Mouse (Mus musculus) limb, embryonic 11.5 days (tissue): Measurements from ENCODE around the gene Gm3696. TPM values are rescaled to one million over a fixed set of nuclear protein-coding genes. Genes with fewer than 3 reads are reported as not detected.
A peak's percentile ranks its signal among the peaks of the same experiment; 100 is the strongest.
"Not testable (repeated sequence)": the region's sequence is repeated elsewhere in the genome, so short reads cannot be mapped to it uniquely, and the experiment has no call there.

Experiments used
- ATAC-seq: fragments of 200-750 bp; cut with Nextera tagmentation; 2 replicates; pipeline ENCODE4 v1.8.0; 2017; ENCODE audit warnings: low read depth; ENCODE audit not compliant: insufficient number of reproducible peaks, low FRiP score, low TSS enrichment
- DNase-seq: peaks from one replicate; pipeline ENCODE4 v3.0.0-alpha.2; 2015; ENCODE audit warnings: low spot score
- H3K27ac ChIP-seq: fragments of 300-500 bp; sonication (generic); replicated peaks from 2 replicates; pipeline ENCODE4 v1.5.1; 2014; ENCODE audit warnings: low read depth, mild to moderate bottlenecking, low read length
- H3K27me3 ChIP-seq: fragments of 300-500 bp; sonication (generic); 2 replicates; pipeline ENCODE4 v1.6.1; 2014; ENCODE audit warnings: mild to moderate bottlenecking, low read length, mixed read lengths; ENCODE audit not compliant: control insufficient read depth, insufficient read depth
- H3K36me3 ChIP-seq: fragments of 300-500 bp; sonication (generic); 2 replicates; pipeline ENCODE4 v1.6.1; 2014; ENCODE audit warnings: mild to moderate bottlenecking, low read length, moderate library complexity, mixed read lengths; ENCODE audit not compliant: control insufficient read depth, insufficient read depth
- H3K4me1 ChIP-seq: fragments of 300-500 bp; sonication (generic); 2 replicates; pipeline ENCODE4 v1.6.1; 2014; ENCODE audit warnings: low read length, mixed read lengths; ENCODE audit not compliant: control insufficient read depth, insufficient read depth
- H3K4me2 ChIP-seq: fragments of 300-500 bp; sonication (generic); 2 replicates; pipeline ENCODE4 v1.6.1; 2014; ENCODE audit warnings: low read depth, mild to moderate bottlenecking, moderate library complexity; ENCODE audit not compliant: severe bottlenecking
- H3K4me3 ChIP-seq: fragments of 300-500 bp; sonication (generic); 2 replicates; pipeline ENCODE4 v1.5.1; 2014; ENCODE audit warnings: low read depth, low read length
- H3K9ac ChIP-seq: fragments of 300-500 bp; sonication (generic); 2 replicates; pipeline ENCODE4 v1.6.1; 2014; ENCODE audit warnings: mild to moderate bottlenecking, low read length
- H3K9me3 ChIP-seq: fragments of 300-500 bp; sonication (generic); 2 replicates; pipeline ENCODE4 v1.6.1; 2016; ENCODE audit warnings: low read length; ENCODE audit not compliant: control insufficient read depth
- WGBS: fragments of 180-500 bp; shearing (Covaris S2); extraction: QIAGEN DNeasy Blood & Tissue Kit; methylation state at CpG from one replicate; pipeline ENCODE4 v1.1.7; 2014; 5-methylcytosine and 5-hydroxymethylcytosine counted together
- polyA plus RNA-seq: library from polyadenylated mRNA; unstranded; fragments of >200 nt; fragmentation: Nextera tagmentation; extraction: Ambion mirVana; gene quantifications from 2 replicates; pipeline ENCODE4 v1.2.1, GENCODE M21; 2014

Gene Gm3696
- polyA plus RNA-seq: 1.8 and 2.2 TPM in 2 replicates

DNA sequence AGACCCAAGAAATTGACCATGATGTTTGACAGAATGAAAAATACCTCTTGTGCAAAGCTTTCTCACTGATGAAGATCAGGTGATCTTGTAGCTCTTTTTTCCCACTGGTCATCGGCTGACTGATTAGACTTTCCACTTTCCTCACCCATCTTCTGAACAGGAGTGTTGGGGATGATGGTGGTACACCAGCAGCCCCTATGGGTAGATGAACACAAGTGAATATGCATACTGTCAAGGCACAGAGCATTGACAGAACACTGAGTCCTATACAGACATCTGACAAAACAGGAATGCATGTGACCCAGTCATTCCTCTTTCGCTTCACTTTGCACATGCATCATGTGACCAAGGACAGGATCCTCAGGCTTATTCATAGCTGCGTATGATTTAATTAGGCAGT, at the start of gene Gm3696:
Gm3696 (minus strand) TSS at position 101 of the 400 bp plus-strand sequence.
- not testable (repeated sequence) for DNase-seq, H3K36me3 ChIP-seq, H3K4me1 ChIP-seq, H3K4me3 ChIP-seq, H3K9ac ChIP-seq, ATAC-seq, H3K9me3 ChIP-seq, H3K27me3 ChIP-seq, H3K27ac ChIP-seq, H3K4me2 ChIP-seq
- 83% methylated on average over 1 of the region's 3 CpGs for WGBS

DNA sequence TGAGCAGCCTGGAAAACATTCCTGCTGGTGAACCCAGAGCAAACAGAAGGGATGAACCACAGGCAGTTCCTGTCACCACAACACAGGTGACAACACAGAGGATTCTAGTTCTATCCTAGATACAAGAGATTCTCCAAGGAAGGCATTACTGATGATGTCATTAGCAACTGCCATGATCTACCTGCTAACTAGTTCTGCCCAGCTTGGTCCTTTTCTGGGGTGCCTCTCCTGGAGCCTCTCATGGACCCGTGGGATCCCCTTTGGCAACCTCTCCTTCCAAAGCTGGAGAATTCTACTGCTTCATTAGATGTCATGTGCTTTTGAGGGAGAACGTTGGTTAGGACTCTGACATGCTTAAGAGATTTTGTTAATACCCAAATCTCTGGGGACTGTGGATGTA, 24.9 kb upstream of the Gm3696 start, which contains the start of gene Gm6676:
Gm6676 (minus strand) TSS at position 101 of the 400 bp plus-strand sequence.
- DNase-seq, ATAC-seq, H3K36me3 ChIP-seq, H3K9ac ChIP-seq, H3K4me3 ChIP-seq, H3K27ac ChIP-seq, H3K4me1 ChIP-seq, H3K4me2 ChIP-seq, H3K9me3 ChIP-seq, H3K27me3 ChIP-seq: not testable (repeated sequence)
- no CpG with 5 or more reads among the region's 2 CpGs for WGBS

DNA sequence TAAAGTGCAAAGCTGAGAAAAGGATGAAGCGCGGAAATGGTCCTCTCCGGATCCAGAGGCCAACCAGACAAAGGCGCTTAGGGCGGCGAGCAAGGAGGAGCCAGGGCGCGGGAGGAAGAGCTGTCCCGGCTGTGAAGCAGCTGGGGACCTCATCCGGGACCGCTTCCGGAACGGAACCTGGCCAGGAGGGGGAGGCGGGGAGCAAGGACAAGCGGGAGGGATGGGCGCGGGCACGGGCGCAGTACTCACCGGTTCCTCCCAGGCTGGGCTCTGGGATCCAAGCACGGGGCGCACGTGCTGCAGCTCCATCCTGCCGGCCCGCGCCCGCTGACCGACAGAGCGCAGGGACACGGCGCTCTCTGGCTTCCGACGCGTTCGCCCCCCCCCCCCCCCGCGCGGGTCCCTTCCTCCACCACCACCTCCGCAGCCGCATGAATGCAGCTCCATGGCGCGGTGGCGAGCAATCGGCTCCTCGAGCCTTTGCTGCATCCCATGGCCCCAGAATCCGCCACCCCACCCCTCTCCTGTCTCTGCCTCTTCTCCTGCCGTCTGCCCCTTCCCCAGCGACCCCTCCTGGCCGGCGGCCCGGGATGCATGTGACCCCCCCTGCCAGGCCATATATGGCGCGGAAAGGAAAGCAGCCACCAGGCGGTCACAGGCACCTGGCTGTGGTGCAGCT, 4.8 kb upstream of the Gm3696 start:
- not testable (repeated sequence) for H3K36me3 ChIP-seq, H3K27ac ChIP-seq, H3K4me1 ChIP-seq, H3K9me3 ChIP-seq, H3K27me3 ChIP-seq, ATAC-seq
- peak; percentile 61 for DNase-seq
- 0% methylated on average over 7 of the region's 54 CpGs for WGBS
- Histone ChIP-seq H3K4me3 (peak overlapping the region; percentile 35), H3K9ac (peak overlapping the region; percentile 56), H3K4me2 (peak overlapping the region; percentile 37; the same call in 1 of the 2 replicates)

DNA sequence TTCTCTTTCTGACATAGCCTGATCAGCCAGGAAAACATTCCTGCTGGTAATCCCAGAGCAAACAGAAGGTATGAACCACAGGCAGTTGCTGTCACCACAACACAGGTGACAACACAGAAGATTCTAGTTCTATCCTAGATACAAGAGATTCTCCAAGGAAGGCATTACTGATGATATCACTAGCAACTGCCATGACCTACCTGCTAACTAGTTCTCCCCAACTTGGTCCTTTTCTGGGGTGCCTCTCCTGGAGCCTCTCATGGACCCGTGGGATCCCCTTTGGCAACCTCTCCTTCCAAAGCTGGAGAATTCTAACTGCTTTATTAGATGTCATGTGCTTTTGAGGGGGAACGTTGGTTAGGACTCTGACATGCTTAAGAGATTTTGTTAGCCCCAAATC, 55.6 kb downstream of the Gm3696 start, which contains the start of gene Gm3685:
Gm3685 (minus strand) TSS at position 101 of the 400 bp plus-strand sequence.
- DNase-seq, H3K9ac ChIP-seq, H3K4me1 ChIP-seq, H3K4me2 ChIP-seq, H3K9me3 ChIP-seq, H3K4me3 ChIP-seq, ATAC-seq, H3K27me3 ChIP-seq, H3K27ac ChIP-seq, H3K36me3 ChIP-seq: not testable (repeated sequence)
- no CpG with 5 or more reads among the region's 2 CpGs for WGBS

Other genes with a start within 250 kb of the Gm3696 start
- 1.3 and 2.9 TPM in 2 replicates for gene Gm3667, start 210.7 kb downstream of the Gm3696 start, polyA plus RNA-seq
- gene Gm6356, start 126.8 kb downstream of the Gm3696 start, polyA plus RNA-seq: not detected in 2 replicates
- gene Gm10406, start 73.2 kb downstream of the Gm3696 start, polyA plus RNA-seq: 0.26 and 1.1 TPM in 2 replicates
- not detected in 2 replicates for gene Gm3685, start 55.7 kb downstream of the Gm3696 start, polyA plus RNA-seq
- not detected in 2 replicates for gene Gm6676, start 24.8 kb upstream of the Gm3696 start, polyA plus RNA-seq
- 4.7 and 4.9 TPM in 2 replicates for gene Gm3512, start 73.9 kb upstream of the Gm3696 start, polyA plus RNA-seq
- not detected in 2 replicates for gene Gm16434, start 93.9 kb upstream of the Gm3696 start, polyA plus RNA-seq
- gene Gm3727, start 164.1 kb upstream of the Gm3696 start, polyA plus RNA-seq: not detected in 2 replicates
- gene Gm3739, start 214.4 kb upstream of the Gm3696 start, polyA plus RNA-seq: 1.3 and 1.9 TPM in 2 replicates
- gene Gm5797, start 231.8 kb upstream of the Gm3696 start, polyA plus RNA-seq: not detected in 2 replicates